Mouse (Mus musculus): Measurements from ENCODE around the gene Phc2. TPM values are rescaled to one million over a fixed set of nuclear protein-coding genes. Genes with fewer than 3 reads are reported as not detected.

Phc2 gene
- polyA plus RNA-seq (2017; shearing (Covaris generic)) = 9.0 TPM

GRCm38 (mm10) chr4:128654505-128655381 is at the start of gene Phc2:
Gene Phc2, plus strand, starts transcription at chr4:128654702.

DNA sequence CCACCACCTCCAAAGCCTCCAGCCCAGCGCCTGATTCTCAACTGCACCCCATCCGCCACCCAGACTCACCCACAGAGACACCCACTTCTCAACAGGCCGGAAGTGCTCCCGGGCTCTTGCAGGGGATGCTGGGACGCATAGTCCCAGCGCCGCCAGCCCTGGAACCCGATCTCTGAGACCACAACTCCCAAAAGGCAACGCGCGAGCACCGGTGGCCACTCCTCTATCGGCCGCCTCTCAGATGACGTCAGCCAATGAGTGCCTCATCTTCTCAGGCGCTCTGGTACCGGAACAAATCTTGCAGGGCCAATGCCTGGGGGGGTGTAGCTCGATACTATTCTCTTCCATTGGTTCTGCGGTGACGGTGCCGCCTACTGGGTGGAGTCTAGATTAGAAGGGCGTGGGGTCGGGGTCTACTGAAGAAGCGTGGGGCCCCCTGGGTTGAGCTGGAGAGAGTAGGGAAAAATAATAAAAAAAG is 44.5 kb upstream of the Phc2 start, which contains the start of gene Zscan20:
TSS of gene Zscan20 (minus strand) at position 174 of the 478 bp plus-strand sequence.

GRCm38 (mm10) chr4:128618246-128618911 is 36.1 kb upstream of the Phc2 start, which contains the start of gene Tlr12:
Gene Tlr12, minus strand, starts transcription at chr4:128618619.

DNA sequence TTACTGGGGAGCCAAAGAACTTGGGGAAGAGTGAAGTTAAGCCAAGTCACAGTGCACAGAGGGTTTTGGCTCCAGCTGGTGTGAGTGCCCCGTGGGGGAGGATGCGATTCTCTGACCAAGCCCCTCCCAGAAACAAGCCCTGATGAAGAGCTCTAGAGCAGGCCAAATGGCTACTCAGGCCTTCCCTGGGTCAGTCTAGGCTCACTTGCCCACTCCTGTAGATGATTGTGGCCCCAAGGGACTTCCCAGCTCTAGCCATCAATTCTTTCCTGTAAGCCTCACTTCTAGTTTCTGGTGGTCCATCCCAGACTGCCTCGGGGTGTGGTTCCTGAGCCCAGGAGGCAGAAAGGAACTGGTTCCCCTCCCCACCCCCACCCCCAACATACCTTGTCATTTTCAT is 100.6 kb downstream of the Phc2 start, which contains the start of gene A3galt2:
TSS of gene A3galt2 (plus strand) at position 301 of the 400 bp plus-strand sequence.

Other genes starting within 250 kb of the Phc2 start
- gene Zscan20, start 44.6 kb upstream of the Phc2 start, polyA plus RNA-seq (2017; shearing (Covaris generic)) = 15.1 TPM
- 4.3 TPM for gene Tlr12, start 36.1 kb upstream of the Phc2 start, polyA plus RNA-seq (2017; shearing (Covaris generic))
- not detected for gene A3galt2, start 100.7 kb downstream of the Phc2 start, polyA plus RNA-seq (2017; shearing (Covaris generic))
- 21.4 TPM for gene Zfp362, start 151.3 kb downstream of the Phc2 start, polyA plus RNA-seq (2017; shearing (Covaris generic))
- gene Trim62, start 228.9 kb downstream of the Phc2 start, polyA plus RNA-seq (2017; shearing (Covaris generic)) = 0.73 TPM